Mouse (Mus musculus) CH12.LX (cell line): ENCODE results near the gene Necab3. TPM values are rescaled to one million over a fixed set of nuclear protein-coding genes. Genes with fewer than 3 reads are reported as not detected.

Source experiments
- DNase-seq: peaks from one replicate; pipeline ENCODE4 v3.0.0-alpha.2; 2013; ENCODE audit errors: extremely low read depth
- H3K27ac ChIP-seq: 2 replicates; pipeline ENCODE4 v1.5.1; 2012; ENCODE audit warnings: low read depth, mild to moderate bottlenecking, control low read depth, moderate library complexity; ENCODE audit not compliant: insufficient read depth
- H3K27me3 ChIP-seq: replicated peaks from 2 replicates; pipeline ENCODE3; 2012; ENCODE audit warnings: inconsistent platforms
- H3K36me3 ChIP-seq, 2 experiments: replicated peaks in 1 of 2; 2 replicates each; pipeline versions ENCODE3 to v1.6.1; 2012; ENCODE audit warnings: inconsistent platforms in 1 of 2, low read length in 1 of 2, mild to moderate bottlenecking in 1 of 2, mixed read lengths in 1 of 2, moderate library complexity in 1 of 2; ENCODE audit not compliant: control insufficient read depth in 1 of 2, insufficient read depth in 1 of 2
- H3K4me1 ChIP-seq, 2 experiments: 2 replicates each; pipeline ENCODE4 v1.6.1; 2012; ENCODE audit warnings: inconsistent platforms in 1 of 2, moderate library complexity in 1 of 2; ENCODE audit not compliant: insufficient read depth in 2 of 2, control insufficient read depth in 1 of 2
- H3K4me2 ChIP-seq: 2 replicates; pipeline ENCODE4 v1.6.1; 2012; ENCODE audit warnings: low read depth, mild to moderate bottlenecking, control low read depth; ENCODE audit not compliant: poor library complexity, insufficient read depth, severe bottlenecking
- H3K4me3 ChIP-seq, 3 experiments: fragments of 150-350 bp in 1 of 3; sonication (generic) in 1 of 3; replicated peaks in 1 of 3; 2 replicates each; pipeline versions ENCODE3 to v1.5.1; 2011 to 2012; ENCODE audit warnings: low read depth in 2 of 3, low read length in 2 of 3, mild to moderate bottlenecking in 2 of 3, moderate library complexity in 2 of 3, control low read depth in 1 of 3, improper control_type of control experiment in 1 of 3, inconsistent platforms in 1 of 3, mixed read lengths in 1 of 3; ENCODE audit not compliant: poor library complexity in 1 of 3
- H3K79me2 ChIP-seq: replicated peaks from 2 replicates; pipeline ENCODE4 v1.6.1; 2012; ENCODE audit warnings: mild to moderate bottlenecking, moderate library complexity; ENCODE audit not compliant: control insufficient read depth, poor library complexity, insufficient read depth, severe bottlenecking; ENCODE audit errors: extremely low read depth
- H3K9ac ChIP-seq: 2 replicates; pipeline ENCODE4 v1.6.1; 2012; ENCODE audit warnings: low read depth, mild to moderate bottlenecking, control low read depth, moderate library complexity; ENCODE audit not compliant: insufficient read depth
- H3K9me3 ChIP-seq: replicated peaks from 2 replicates; pipeline ENCODE3; 2012; ENCODE audit warnings: low read length, inconsistent platforms, mixed read lengths
- CHD1 ChIP-seq: IDR thresholded peaks from 2 replicates; pipeline ENCODE4 v1.6.1; 2012; ENCODE audit warnings: low read depth, low read length, improper control_type of control experiment, inconsistent platforms
- CTCF ChIP-seq, 2 experiments: IDR thresholded peaks in 1 of 2; conservative IDR thresholded peaks in 1 of 2; 2 replicates each; pipeline ENCODE4 v1.5.1; 2011 to 2012; ENCODE audit warnings: low read depth in 2 of 2, low read length in 2 of 2, improper control_type of control experiment in 1 of 2, inconsistent platforms in 1 of 2, mild to moderate bottlenecking in 1 of 2, moderate library complexity in 1 of 2
- E2F4 ChIP-seq: IDR thresholded peaks from 2 replicates; pipeline ENCODE4 v1.6.1; 2011; ENCODE audit warnings: low read depth, low read length, improper control_type of control experiment; ENCODE audit not compliant: insufficient replicate concordance
- EP300 ChIP-seq: IDR thresholded peaks from 2 replicates; pipeline ENCODE4 v1.6.1; 2011; ENCODE audit warnings: low read length, improper control_type of control experiment
- ETS1 ChIP-seq: conservative IDR thresholded peaks from 2 replicates; pipeline ENCODE4 v1.6.1; 2012; ENCODE audit warnings: low read depth, mild to moderate bottlenecking, inconsistent platforms, low read length, improper control_type of control experiment, moderate library complexity
- JUN ChIP-seq: IDR thresholded peaks from 2 replicates; pipeline ENCODE4 v1.6.1; 2011; ENCODE audit warnings: low read depth, mild to moderate bottlenecking, low read length, improper control_type of control experiment, moderate library complexity; ENCODE audit not compliant: insufficient read depth
- JUND ChIP-seq: conservative IDR thresholded peaks from 2 replicates; pipeline ENCODE4 v1.6.1; 2011; ENCODE audit warnings: low read depth, low read length, improper control_type of control experiment
- KAT2A ChIP-seq: IDR thresholded peaks from 2 replicates; pipeline ENCODE4 v1.6.1; 2012; ENCODE audit warnings: low read length, improper control_type of control experiment, inconsistent platforms; ENCODE audit not compliant: insufficient replicate concordance
- MAFK ChIP-seq: IDR thresholded peaks from 2 replicates; pipeline ENCODE4 v1.6.1; 2011; ENCODE audit warnings: low read length, improper control_type of control experiment; ENCODE audit not compliant: insufficient replicate concordance
- MAZ ChIP-seq: IDR thresholded peaks from 2 replicates; pipeline ENCODE4 v1.6.1; 2012; ENCODE audit warnings: low read depth, mild to moderate bottlenecking, inconsistent platforms, low read length, improper control_type of control experiment, moderate library complexity
- PAX5 ChIP-seq: IDR thresholded peaks from 2 replicates; pipeline ENCODE4 v1.6.1; 2012; ENCODE audit warnings: low read length, inconsistent platforms, mixed read lengths
- POLR2AphosphoS2 ChIP-seq: IDR thresholded peaks from 2 replicates; pipeline ENCODE4 v1.6.1; 2011; ENCODE audit warnings: low read depth, low read length, improper control_type of control experiment
- RAD21 ChIP-seq: IDR thresholded peaks from 2 replicates; pipeline ENCODE4 v1.6.1; 2011; ENCODE audit warnings: low read depth, mild to moderate bottlenecking, low read length, improper control_type of control experiment, moderate library complexity
- SMC3 ChIP-seq: IDR thresholded peaks from 2 replicates; pipeline ENCODE4 v1.6.1; 2011; ENCODE audit warnings: low read depth, low read length, improper control_type of control experiment
- TBP ChIP-seq: conservative IDR thresholded peaks from 2 replicates; pipeline ENCODE4 v1.6.1; 2011; ENCODE audit warnings: low read depth, low read length, improper control_type of control experiment
- UBTF ChIP-seq: IDR thresholded peaks from 2 replicates; pipeline ENCODE4 v1.6.1; 2012; ENCODE audit warnings: low read depth, mild to moderate bottlenecking, inconsistent platforms, low read length, improper control_type of control experiment, moderate library complexity
- USF1 ChIP-seq: IDR thresholded peaks from 2 replicates; pipeline ENCODE4 v1.6.1; 2014; ENCODE audit warnings: low read depth, mild to moderate bottlenecking, inconsistent platforms, low read length, improper control_type of control experiment
- ZKSCAN1 ChIP-seq: IDR thresholded peaks from 2 replicates; pipeline ENCODE4 v1.6.1; 2012; ENCODE audit warnings: low read depth, inconsistent platforms, low read length, improper control_type of control experiment, borderline replicate concordance
- dilution Hi-C: fragments of 300-500 bp; cut with MboI; formaldehyde crosslinking; loops from 2 replicates; pipeline ENCODE4 v1.14.3; 2020; ENCODE audit warnings: low sequenced_read_pairs; ENCODE audit not compliant: extremely low pct_unique_long_range_greater_than_20kb, extremely low pct_ligation_motif_present
- in situ Hi-C: fragments of 300-500 bp; cut with MboI; formaldehyde crosslinking; loops from 3 replicates; pipeline ENCODE4 v1.14.3; 2019; ENCODE audit warnings: low sequenced_read_pairs, low pct_ligation_motif_present, low pct_unique_long_range_greater_than_20kb, mixed read lengths
- polyA plus RNA-seq: library from polyadenylated mRNA; unstranded; fragments of >175 nt; gene quantifications from 2 replicates; pipeline ENCODE4 v1.2.1, GENCODE M21; 2012; ENCODE audit warnings: low read depth; ENCODE audit not compliant: insufficient read length
- total RNA-seq, 2 experiments: library from RNA; depleted of rRNA; stranded (reverse); fragments of 300-350 nt in 1 of 2; fragments of >200 nt in 1 of 2; gene quantifications; 2 replicates each; pipeline ENCODE4 v1.2.3; 2012 to 2014

Gene Necab3
- total and polyA plus RNA-seq, 3 experiments, result 0.87 to 2.8 (median 1.6) TPM

DNA sequence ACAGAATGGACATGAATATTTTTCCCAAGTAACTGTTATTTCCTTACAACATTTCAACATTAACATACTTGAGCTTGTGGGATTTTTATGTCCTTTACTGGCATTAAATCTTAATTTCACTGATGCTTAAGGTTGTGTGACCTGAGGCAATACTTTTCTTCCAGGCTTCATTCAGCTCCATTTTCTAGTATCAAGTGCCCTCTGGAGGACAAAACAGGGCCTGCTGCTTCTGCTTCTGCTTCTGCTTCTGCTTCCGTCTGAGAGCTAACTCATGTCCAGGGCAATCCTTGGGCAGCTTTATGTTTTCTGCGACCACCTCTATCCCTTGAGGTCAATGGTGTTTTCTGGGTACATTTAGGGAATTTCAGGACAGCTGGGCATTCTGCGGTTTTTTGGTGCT, 19.0 kb downstream of the Necab3 start:
- Histone ChIP-seq H3K27ac (no peak overlapping the region), H3K4me2 (no peak overlapping the region), H3K27me3 (no peaks in the 10 kb centered on the region), H3K9me3 (no peaks in the 10 kb centered on the region), H3K9ac (no peak overlapping the region), H3K4me3 (no peak overlapping the region), H3K79me2 (no peaks in the 10 kb centered on the region), H3K4me1 (peaks cover 0 to 10% of the 10 kb centered on the region in 2 experiments; a peak in 2 of 4 replicates), H3K36me3 (peaks cover 15 to 81% of the 10 kb centered on the region in 2 experiments)
- peak; percentile 37 for DNase-seq
- in situ Hi-C loops, result no loop called here
- dilution Hi-C loops, result no loop called here
- TF ChIP-seq RAD21, result peak; percentile 74
- TF ChIP-seq JUND, result no peak
- TF ChIP-seq POLR2AphosphoS2, result 0 out of 2 replicates have a peak, but pooled peaks have one; percentile 22
- peak; percentile 68 for TF ChIP-seq SMC3
- TF ChIP-seq CTCF (conservative IDR thresholded peaks at IDR 0.05 in 1 of 2, IDR thresholded peaks at IDR 0.05 in 1 of 2; ENCODE audit: low read depth in 2 of 2, low read length in 2 of 2), result peak in 1 of 2 experiments; percentile 75; a peak in 3 of 4 replicates
- TF ChIP-seq KAT2A, result no peak
- TF ChIP-seq, all 38 proteins: peak for 4

DNA sequence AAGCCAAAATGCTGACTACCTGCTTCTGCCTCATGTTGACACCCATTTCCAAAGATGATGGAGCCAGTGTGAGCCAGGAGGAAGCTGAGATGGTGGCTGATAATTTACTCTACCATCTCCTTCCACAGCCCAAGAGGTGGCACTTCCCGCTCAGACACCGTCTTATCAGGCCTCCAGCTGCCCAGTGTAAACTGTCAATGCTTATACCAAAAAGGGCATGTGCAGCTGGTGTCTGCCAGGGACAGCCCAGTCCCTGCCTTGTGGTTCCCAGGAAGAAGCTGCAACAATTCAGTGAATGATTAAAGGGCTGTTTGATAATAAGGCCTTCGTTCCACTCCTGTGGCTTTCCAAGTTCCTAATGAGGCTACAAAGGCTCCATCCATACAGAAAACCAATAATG, 20.0 kb downstream of the Necab3 start:
- no peak overlapping the region for H3K4me3 ChIP-seq
- TF ChIP-seq ZKSCAN1 (no peak), TBP (no peak), JUND (no peak), EP300 (no peak), ETS1 (no peak), UBTF (no peak), E2F4 (no peak), PAX5 (no peak), MAZ (no peak), CHD1 (no peak), JUN (no peak), USF1 (no peak), POLR2AphosphoS2 (no peak), CTCF (conservative IDR thresholded peaks at IDR 0.05 in 1 of 2, IDR thresholded peaks at IDR 0.05 in 1 of 2; ENCODE audit: low read depth in 2 of 2, low read length in 2 of 2) (no peak), MAFK (no peak)
- H3K4me1 ChIP-seq, result no peaks in the 10 kb centered on the region
- dilution Hi-C loops (no loop called here), in situ Hi-C loops (no loop called here)
- H3K27ac ChIP-seq, result no peak overlapping the region
- no peaks in the 10 kb centered on the region for H3K79me2 ChIP-seq
- H3K27me3 ChIP-seq, result no peaks in the 10 kb centered on the region
- H3K4me2 ChIP-seq, result no peak overlapping the region
- H3K9ac ChIP-seq, result no peak overlapping the region
- H3K9me3 ChIP-seq, result no peaks in the 10 kb centered on the region
- no peak for DNase-seq
- peaks cover 20 to 79% of the 10 kb centered on the region in 2 experiments for H3K36me3 ChIP-seq
